Comparison of ENCODE assay signal across 16 mouse cellular contexts in the genomic region with DNA sequence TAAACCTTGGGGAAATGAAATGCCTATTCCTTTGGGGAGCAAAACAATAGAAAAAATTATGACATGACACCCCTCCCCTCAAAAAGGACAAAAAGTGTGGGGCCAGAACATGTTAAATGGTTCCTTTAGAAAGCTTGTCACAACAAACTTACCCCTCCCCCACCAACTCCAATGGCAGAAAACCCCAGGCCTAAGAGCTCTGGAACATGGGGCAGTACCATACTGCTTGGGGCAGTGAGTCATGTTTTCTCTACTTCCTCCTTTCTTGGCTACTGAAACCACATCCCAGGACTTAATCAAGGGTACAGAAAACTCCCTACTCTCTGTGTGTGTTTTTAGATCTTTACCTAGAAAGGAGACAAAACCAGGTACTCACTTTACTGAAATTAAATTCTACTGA.
DNase-seq lines count a peak whose midpoint lies in the region; ATAC-seq and TF ChIP-seq lines count a peak whose summit lies in the region.
"Had no signal": no experiment of that assay in that cellular context is flagged by ENCODE, and none has a peak within 500 bp of the region (broad histone marks: within the 10 kb centered on the region; RNA-seq: fewer than 3 reads in every experiment).

No protein-coding gene starts in this region.

- no peak overlapping the region for H3K4me2 ChIP-seq in midbrain, postnatal 0 days (ENCODE audit: low read depth, low read length, poor library complexity, severe bottlenecking)
- H3K4me2 ChIP-seq: embryonic facial prominence, embryonic 12.5 days; heart, embryonic 11.5 days; lung, embryonic 14.5 days had no signal

- H3K27ac ChIP-seq in midbrain, postnatal 0 days (ENCODE audit: low read depth, low read length) = no peak overlapping the region
- H3K27ac ChIP-seq: embryonic facial prominence, embryonic 12.5 days; hindbrain, embryonic 10.5 days; midbrain, embryonic 10.5 days had no signal

- DNase-seq in 3T3-L1 (ENCODE audit: low read depth, low spot score) = peak; percentile 58
- peak; percentile 62 for DNase-seq in CD4-positive helper T cell, adult 2 months (ENCODE audit: low read depth, low spot score)
- peak; percentile 53 for DNase-seq in c-Kit-positive CD71-negative TER-119-negative erythroid progenitor cells, embryonic 14.5 days (ENCODE audit: low read depth)
- DNase-seq in monocyte, adult 2 months (ENCODE audit: low read depth in 1 of 2, low spot score in 2 of 2) = peak; percentile 10 to 20
- no peak for DNase-seq in midbrain, postnatal 0 days (ENCODE audit: low spot score)
- DNase-seq in gastrocnemius, postnatal 14 days = no peak
- no peak for DNase-seq in adrenal gland, postnatal 10 days
- DNase-seq: adrenal gland, postnatal 25 days; cerebellum, postnatal 36 days; gastrocnemius, postnatal 25 days; kidney, postnatal 10 days; lung, embryonic 14.5 days had no signal

- no peak overlapping the region for H3K4me3 ChIP-seq in midbrain, postnatal 0 days (ENCODE audit: low read depth, low read length)
- H3K4me3 ChIP-seq: embryonic facial prominence, embryonic 12.5 days; hindbrain, embryonic 10.5 days; midbrain, embryonic 10.5 days had no signal

- no peak overlapping the region for H3K9ac ChIP-seq in midbrain, postnatal 0 days (replicated peaks; ENCODE audit: low read length, poor library complexity, severe bottlenecking)
- H3K9ac ChIP-seq: embryonic facial prominence, embryonic 12.5 days; lung, embryonic 14.5 days had no signal

- no peaks in the 10 kb centered on the region for H3K9me3 ChIP-seq in midbrain, postnatal 0 days (ENCODE audit: low read length)
- H3K9me3 ChIP-seq: embryonic facial prominence, embryonic 12.5 days; hindbrain, embryonic 10.5 days; midbrain, embryonic 10.5 days had no signal

- no peak for TF ChIP-seq CTCF in midbrain, postnatal 0 days (IDR thresholded peaks at IDR 0.05)

- peaks cover 13% of the 10 kb centered on the region for H3K36me3 ChIP-seq in midbrain, postnatal 0 days (ENCODE audit: insufficient read depth, low read length)
- H3K36me3 ChIP-seq: embryonic facial prominence, embryonic 12.5 days; hindbrain, embryonic 10.5 days; midbrain, embryonic 10.5 days had no signal

- ATAC-seq in midbrain, postnatal 0 days (ENCODE audit: low FRiP score) = no peak

- no peaks in the 10 kb centered on the region for H3K27me3 ChIP-seq in midbrain, postnatal 0 days (ENCODE audit: insufficient read depth, low read length)
- H3K27me3 ChIP-seq: embryonic facial prominence, embryonic 12.5 days had no signal

- H3K4me1 ChIP-seq in midbrain, postnatal 0 days (ENCODE audit: insufficient read depth, low read length) = no peaks in the 10 kb centered on the region
- H3K4me1 ChIP-seq: embryonic facial prominence, embryonic 12.5 days; hindbrain, embryonic 10.5 days; midbrain, embryonic 10.5 days had no signal

- intact Hi-C loops in gastrocnemius, postnatal 14 days (cut with DNase I; ENCODE audit: low total_unique reads) = no loop called here

Comparison
In these comparisons a context has a peak if more than half of its experiments do, and no peak if none do; other contexts are left out.
1. DNase-seq: peak in 3T3-L1 (single experiment), CD4-positive helper T cell, adult 2 months (single experiment), c-Kit-positive CD71-negative TER-119-negative erythroid progenitor cells, embryonic 14.5 days (single experiment) and monocyte, adult 2 months (2 of 2); none in midbrain, postnatal 0 days (single experiment), gastrocnemius, postnatal 14 days (single experiment) and adrenal gland, postnatal 10 days (single experiment).